Mouse (Mus musculus) testis, postnatal 14 days (tissue): ENCODE data around the gene Trpv5.
A peak's percentile ranks its signal among the peaks of the same experiment; 100 is the strongest.

Source experiments
- DNase-seq: peaks from one replicate; pipeline ENCODE4 v3.0.0; 2021; ENCODE audit warnings: low spot score

Trpv5 gene

GRCm38 (mm10) chr6:41680669-41681068 is at the start of gene Trpv5:
Gene Trpv5, minus strand, starts transcription at chr6:41680769.
- no peak for DNase-seq

GRCm38 (mm10) chr6:41727989-41728609 is 47.5 kb upstream of the Trpv5 start:
- no peak for DNase-seq

- DNase-seq: no peak
These were observed 40.9 kb upstream of the Trpv5 start for GRCm38 (mm10) chr6:41721430-41721829.

GRCm38 (mm10) chr6:41710281-41710680 is 29.7 kb upstream of the Trpv5 start:
- DNase-seq: no peak

GRCm38 (mm10) chr6:41706275-41706674 is 25.7 kb upstream of the Trpv5 start:
- DNase-seq: no peak

GRCm38 (mm10) chr6:41704123-41704522 is 23.6 kb upstream of the Trpv5 start, which contains the start of gene Kel:
Gene Kel, minus strand, starts transcription at chr6:41704339.
- no peak for DNase-seq

- DNase-seq: no peak
These were observed 22.4 kb upstream of the Trpv5 start for GRCm38 (mm10) chr6:41702928-41703327.

- DNase-seq: no peak
These were observed 20.7 kb upstream of the Trpv5 start for GRCm38 (mm10) chr6:41701245-41701644.

GRCm38 (mm10) chr6:41694407-41694806 is 13.8 kb upstream of the Trpv5 start:
- DNase-seq: no peak

- no peak for DNase-seq
These were observed 11.6 kb upstream of the Trpv5 start for GRCm38 (mm10) chr6:41692200-41692599.

- DNase-seq: no peak
These were observed 5.0 kb upstream of the Trpv5 start for GRCm38 (mm10) chr6:41685596-41685995.

- no peak for DNase-seq
These were observed 4.3 kb upstream of the Trpv5 start for GRCm38 (mm10) chr6:41684911-41685310.

- DNase-seq: no peak
These were observed 3.6 kb upstream of the Trpv5 start, which contains the start of gene Llcfc1 for GRCm38 (mm10) chr6:41684131-41684530. Gene Llcfc1, plus strand, starts transcription at chr6:41684431.

- peak; percentile 11 for DNase-seq
These were observed 1.1 kb upstream of the Trpv5 start for GRCm38 (mm10) chr6:41681656-41682055.

GRCm38 (mm10) chr6:41676530-41676929 is 4.0 kb downstream of the Trpv5 start:
- DNase-seq: no peak

GRCm38 (mm10) chr6:41662320-41662719 is 18.2 kb downstream of the Trpv5 start:
- DNase-seq: peak; percentile 31

- no peak for DNase-seq
These were observed 22.1 kb downstream of the Trpv5 start for GRCm38 (mm10) chr6:41658487-41658886.

- no peak for DNase-seq
These were observed 25.9 kb downstream of the Trpv5 start for GRCm38 (mm10) chr6:41654648-41655047.

GRCm38 (mm10) chr6:41653173-41653572 is 27.4 kb downstream of the Trpv5 start:
- DNase-seq: no peak

- no peak for DNase-seq
These were observed 33.9 kb downstream of the Trpv5 start for GRCm38 (mm10) chr6:41646672-41647071.

- DNase-seq: no peak
These were observed 34.3 kb downstream of the Trpv5 start for GRCm38 (mm10) chr6:41646220-41646619.

GRCm38 (mm10) chr6:41643227-41643626 is 37.3 kb downstream of the Trpv5 start:
- DNase-seq: no peak

- DNase-seq: no peak
These were observed 37.8 kb downstream of the Trpv5 start for GRCm38 (mm10) chr6:41642765-41643164.

- no peak for DNase-seq
These were observed 39.2 kb downstream of the Trpv5 start for GRCm38 (mm10) chr6:41641173-41641866.
